ENCODE assay signal across 9 mouse cellular contexts in genomic region chr4:22131751-22132736, GRCm38 (mm10).
A peak's percentile ranks its signal among the peaks of the same experiment; 100 is the strongest.
DNase-seq lines count a peak whose midpoint lies in the region; ATAC-seq and TF ChIP-seq lines count a peak whose summit lies in the region.
"Had no signal": no experiment of that assay in that cellular context is flagged by ENCODE, and none has a peak within 500 bp of the region (broad histone marks: within the 10 kb centered on the region; RNA-seq: fewer than 3 reads in every experiment).

No protein-coding gene starts in this region.

- no peaks in the 10 kb centered on the region for H3K36me3 ChIP-seq in lung, postnatal 0 days (ENCODE audit: insufficient read depth, low read length)
- H3K36me3 ChIP-seq in forebrain, postnatal 0 days (ENCODE audit: insufficient read depth): no peaks in the 10 kb centered on the region
- no peaks in the 10 kb centered on the region for H3K36me3 ChIP-seq in kidney, adult 2 months (ENCODE audit: control insufficient read depth, insufficient read depth, low read length)

- H3K27me3 ChIP-seq in lung, postnatal 0 days (replicated peaks; ENCODE audit: insufficient read depth, low read length): no peaks in the 10 kb centered on the region
- no peaks in the 10 kb centered on the region for H3K27me3 ChIP-seq in forebrain, postnatal 0 days (ENCODE audit: insufficient read depth, low read length)
- H3K27me3 ChIP-seq in kidney, adult 2 months (replicated peaks; ENCODE audit: control insufficient read depth, insufficient read depth, low read length): no peaks in the 10 kb centered on the region
- H3K27me3 ChIP-seq: megakaryocyte, embryonic 14.5 days had no signal

- no peaks in the 10 kb centered on the region for H3K4me1 ChIP-seq in lung, postnatal 0 days (ENCODE audit: insufficient read depth, low read depth, low read length)
- H3K4me1 ChIP-seq in lung, adult 2 months (ENCODE audit: control insufficient read depth, insufficient read depth, low read length): no peaks in the 10 kb centered on the region
- H3K4me1 ChIP-seq in forebrain, postnatal 0 days (ENCODE audit: insufficient read depth): no peaks in the 10 kb centered on the region
- H3K4me1 ChIP-seq in kidney, adult 2 months (ENCODE audit: control insufficient read depth, insufficient read depth, low read length): no peaks in the 10 kb centered on the region
- H3K4me1 ChIP-seq: megakaryocyte, embryonic 14.5 days had no signal

- no peak for ATAC-seq in lung, postnatal 0 days
- peak; percentile 77 for ATAC-seq in forebrain, postnatal 0 days

- no peak overlapping the region for H3K27ac ChIP-seq in lung, postnatal 0 days (ENCODE audit: low read length)
- no peak overlapping the region for H3K27ac ChIP-seq in forebrain, postnatal 0 days (ENCODE audit: low read depth, low read length)
- no peak overlapping the region for H3K27ac ChIP-seq in kidney, adult 2 months (ENCODE audit: insufficient read depth, low read depth, low read length)

- peak; percentile 34 for DNase-seq in lung, postnatal 0 days (ENCODE audit: low spot score)
- no peak for DNase-seq in lung, adult 2 months
- DNase-seq in adrenal gland, adult 2 months: peak; percentile 46
- peak; percentile 77 for DNase-seq in forebrain, postnatal 0 days
- DNase-seq in kidney, adult 2 months: peak; percentile 52
- peak; percentile 30 to 46 for DNase-seq in left cerebral cortex, postnatal 36 days (ENCODE audit: low spot score in 2 of 2)
- DNase-seq in retina, postnatal 7 days (ENCODE audit: low read depth, low spot score): peak; percentile 29
- no peak for DNase-seq in ovary, postnatal 36 days (ENCODE audit: low spot score)

- peak; percentile 73 for TF ChIP-seq CTCF in lung, postnatal 0 days (IDR thresholded peaks at IDR 0.05)
- TF ChIP-seq CTCF in lung, adult 2 months (IDR thresholded peaks at IDR 0.05; ENCODE audit: insufficient read depth, low read length): no peak
- TF ChIP-seq CTCF in forebrain, postnatal 0 days (IDR thresholded peaks at IDR 0.05; ENCODE audit: low read depth): peak; percentile 81
- peak; percentile 61 for TF ChIP-seq CTCF in kidney, adult 2 months (conservative IDR thresholded peaks at IDR 0.05; ENCODE audit: insufficient read depth, insufficient read length, low read depth, low read length)

- no peak overlapping the region for H3K9ac ChIP-seq in lung, postnatal 0 days (replicated peaks; ENCODE audit: low read depth)
- no peak overlapping the region for H3K9ac ChIP-seq in forebrain, postnatal 0 days

- H3K4me3 ChIP-seq in lung, postnatal 0 days (ENCODE audit: low read depth, low read length): no peak overlapping the region
- no peak overlapping the region for H3K4me3 ChIP-seq in lung, adult 2 months (replicated peaks; ENCODE audit: extremely low read depth, low read depth, low read length)
- H3K4me3 ChIP-seq in forebrain, postnatal 0 days (ENCODE audit: low read depth, low read length): no peak overlapping the region
- H3K4me3 ChIP-seq in kidney, adult 2 months (ENCODE audit: insufficient read depth, low read depth, low read length): no peak overlapping the region
- H3K4me3 ChIP-seq: megakaryocyte, embryonic 14.5 days had no signal

- intact Hi-C loops in left cerebral cortex, postnatal 36 days (cut with DNase I): loop anchor here (5.0 kb wide), 1 partner anchor 345 kb away; no protein-coding TSS in a partner anchor

- H3K4me2 ChIP-seq in lung, postnatal 0 days (replicated peaks; ENCODE audit: low read depth, low read length): no peak overlapping the region
- no peak overlapping the region for H3K4me2 ChIP-seq in forebrain, postnatal 0 days (ENCODE audit: low read depth)

- TF ChIP-seq POLR2A in lung, adult 2 months (IDR thresholded peaks at IDR 0.05; ENCODE audit: borderline replicate concordance, extremely low read depth, low read depth, low read length): no peak
- no peak for TF ChIP-seq POLR2A in kidney, adult 2 months (IDR thresholded peaks at IDR 0.05; ENCODE audit: low read depth, low read length)

- 65% methylated on average over 13 of the region's 13 CpGs for WGBS in lung, postnatal 0 days
- 64% methylated on average over 13 of the region's 13 CpGs for WGBS in lung, adult 2 months
- 65% methylated on average over 13 of the region's 13 CpGs for WGBS in forebrain, postnatal 0 days
- WGBS in kidney, adult 2 months: 60% methylated on average over 13 of the region's 13 CpGs

- no peak for TF ChIP-seq EP300 in lung, postnatal 0 days (IDR thresholded peaks at IDR 0.05)

- no peaks in the 10 kb centered on the region for H3K9me3 ChIP-seq in lung, postnatal 0 days (ENCODE audit: low read length)
- no peaks in the 10 kb centered on the region for H3K9me3 ChIP-seq in forebrain, postnatal 0 days (ENCODE audit: low read length)
- H3K9me3 ChIP-seq: megakaryocyte, embryonic 14.5 days had no signal

Comparison
In these comparisons a context has a peak if more than half of its experiments do, and no peak if none do; other contexts are left out.
1. DNase-seq: peak in lung, postnatal 0 days (single experiment), adrenal gland, adult 2 months (single experiment), forebrain, postnatal 0 days (single experiment), kidney, adult 2 months (single experiment), left cerebral cortex, postnatal 36 days (2 of 2) and retina, postnatal 7 days (single experiment); none in lung, adult 2 months (single experiment) and ovary, postnatal 36 days (single experiment).